Mouse (Mus musculus) hindbrain, embryonic 16.5 days (tissue): ENCODE measurements around the gene Tox2. TPM values are rescaled to one million over a fixed set of nuclear protein-coding genes. Genes with fewer than 3 reads are reported as not detected.

Experiments
- polyA plus RNA-seq: library from polyadenylated mRNA; unstranded; fragments of >200 nt; fragmentation: Nextera tagmentation; extraction: Ambion mirVana; gene quantifications from 2 replicates; pipeline ENCODE4 v1.2.1, GENCODE M21; 2015

Tox2 gene
- polyA plus RNA-seq, 1 experiment from 2014 or later: 23.0 TPM

Other genes starting within 250 kb of the Tox2 start
- gene Sgk2, start 215.8 kb upstream of the Tox2 start, polyA plus RNA-seq: 0.25 and 0.40 TPM in 2 replicates
- 33.9 and 36.2 TPM in 2 replicates for gene Ift52, start 185.8 kb upstream of the Tox2 start, polyA plus RNA-seq
- 3.8 and 5.9 TPM in 2 replicates for gene Mybl2, start 148.4 kb upstream of the Tox2 start, polyA plus RNA-seq
- gene Gtsf1l, start 115.3 kb upstream of the Tox2 start, polyA plus RNA-seq: 0.40 TPM in 1 of 2 replicates, not detected in the other
- 1.0 TPM in 2 replicates for gene Jph2, start 194.9 kb downstream of the Tox2 start, polyA plus RNA-seq
- 70.6 and 72.2 TPM in 2 replicates for gene Oser1, start 221.6 kb downstream of the Tox2 start, polyA plus RNA-seq
- 139 and 147 TPM in 2 replicates for gene Gdap1l1, start 235.4 kb downstream of the Tox2 start, polyA plus RNA-seq